Mouse (Mus musculus) cerebellum, adult 2 months (tissue): ENCODE measurements at regions not wholly inside any gene's neighbourhood (a gene's known extent, or its start where the extent isn't known, plus 50 kb on each side); places are given as distances from the start of the nearest gene placed in this dataset.

Experiments
- CTCF ChIP-seq: fragments of 200-500 bp; IDR thresholded peaks from 2 replicates; pipeline ENCODE4 v1.5.1; 2011; ENCODE audit warnings: low read depth, mild to moderate bottlenecking, control low read depth, low read length, moderate library complexity, borderline replicate concordance; ENCODE audit not compliant: insufficient read depth
- POLR2A ChIP-seq: fragments of 200-500 bp; IDR thresholded peaks from 2 replicates; pipeline ENCODE4 v1.6.1; 2011; ENCODE audit warnings: low read length, control low read depth, borderline replicate concordance; ENCODE audit not compliant: insufficient read depth

DNA sequence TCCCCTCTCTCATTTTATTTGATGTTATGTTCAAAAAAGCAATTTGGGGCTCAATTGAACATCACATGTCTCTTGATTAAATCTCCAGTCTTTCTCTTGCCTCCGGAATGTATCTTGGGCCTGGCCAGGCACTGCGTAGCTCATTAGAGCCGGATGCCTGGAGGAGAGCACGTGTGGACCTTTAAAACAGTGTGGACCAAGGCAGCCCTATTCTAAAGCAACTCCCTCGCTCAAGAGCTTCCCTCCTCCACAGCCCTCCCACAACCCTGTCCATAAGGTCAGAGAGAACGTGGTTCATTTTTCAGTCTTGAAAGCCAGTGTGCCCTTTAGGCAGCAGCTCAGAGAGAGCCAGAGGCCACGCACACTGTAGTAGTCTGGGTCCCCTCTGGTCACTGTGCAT is 160.8 kb downstream of the Katnal1 start:
- no peak for TF ChIP-seq POLR2A
- TF ChIP-seq CTCF: no peak
